Mouse (Mus musculus) layer of hippocampus, adult 9-10 months (tissue): ENCODE measurements around the gene Apba1.

Experiments
- DNase-seq: peaks from one replicate; pipeline ENCODE4 v3.0.0; 2022; ENCODE audit warnings: low spot score

Apba1 gene

GRCm38 (mm10) chr19:23874502-23874901 lies 115.8 kb downstream of the Apba1 start:
- no peak for DNase-seq

GRCm38 (mm10) chr19:23875819-23876218 lies 117.1 kb downstream of the Apba1 start:
- DNase-seq = no peak

GRCm38 (mm10) chr19:23879862-23880261 lies 121.2 kb downstream of the Apba1 start:
- peak; percentile 50 for DNase-seq

- DNase-seq = no peak
Measured at GRCm38 (mm10) chr19:23886169-23886568, 127.5 kb downstream of the Apba1 start.

GRCm38 (mm10) chr19:23891421-23891820 lies 132.7 kb downstream of the Apba1 start:
- DNase-seq = no peak

- no peak for DNase-seq
Measured at GRCm38 (mm10) chr19:23892633-23893032, 133.9 kb downstream of the Apba1 start.

GRCm38 (mm10) chr19:23893093-23893889 lies 134.6 kb downstream of the Apba1 start:
- no peak for DNase-seq

GRCm38 (mm10) chr19:23893946-23894345 lies 135.3 kb downstream of the Apba1 start:
- DNase-seq = no peak

- DNase-seq = no peak
Measured at GRCm38 (mm10) chr19:23894822-23895221, 136.1 kb downstream of the Apba1 start.

GRCm38 (mm10) chr19:23896915-23897314 lies 138.2 kb downstream of the Apba1 start:
- no peak for DNase-seq

- no peak for DNase-seq
Measured at GRCm38 (mm10) chr19:23898501-23898900, 139.8 kb downstream of the Apba1 start.

- no peak for DNase-seq
Measured at GRCm38 (mm10) chr19:23901177-23901576, 142.5 kb downstream of the Apba1 start.

- DNase-seq = no peak
Measured at GRCm38 (mm10) chr19:23901768-23902167, 143.1 kb downstream of the Apba1 start.

GRCm38 (mm10) chr19:23903066-23903465 lies 144.4 kb downstream of the Apba1 start:
- no peak for DNase-seq

- no peak for DNase-seq
Measured at GRCm38 (mm10) chr19:23904922-23905321, 146.2 kb downstream of the Apba1 start.

GRCm38 (mm10) chr19:23905772-23906171 lies 147.1 kb downstream of the Apba1 start:
- DNase-seq = no peak

- DNase-seq = no peak
Measured at GRCm38 (mm10) chr19:23910345-23910744, 151.7 kb downstream of the Apba1 start.

- no peak for DNase-seq
Measured at GRCm38 (mm10) chr19:23919384-23920219, 160.9 kb downstream of the Apba1 start.

- no peak for DNase-seq
Measured at GRCm38 (mm10) chr19:23920220-23920544, 161.5 kb downstream of the Apba1 start.

- no peak for DNase-seq
Measured at GRCm38 (mm10) chr19:23922601-23923000, 163.9 kb downstream of the Apba1 start.

- DNase-seq = no peak
Measured at GRCm38 (mm10) chr19:23924057-23924456, 165.4 kb downstream of the Apba1 start.

- no peak for DNase-seq
Measured at GRCm38 (mm10) chr19:23924791-23925190, 166.1 kb downstream of the Apba1 start.

GRCm38 (mm10) chr19:23925541-23925940 lies 166.9 kb downstream of the Apba1 start:
- no peak for DNase-seq
